In genomic region chr15:83034275-83034977, GRCm38 (mm10) we compare ENCODE assay signal across 8 mouse cellular contexts. TPM values are rescaled to one million over a fixed set of nuclear protein-coding genes. Genes with fewer than 3 reads are reported as not detected.
A peak's percentile ranks its signal among the peaks of the same experiment; 100 is the strongest.
DNase-seq lines count a peak whose midpoint lies in the region; ATAC-seq lines count a peak whose summit lies in the region.

No protein-coding gene starts in this region.

- 7% methylated on average over 17 of the region's 17 CpGs for WGBS in hindbrain, embryonic 10.5 days
- WGBS in limb, embryonic 13.5 days, result 17% methylated on average over 17 of the region's 17 CpGs

- peak overlapping the region; percentile 5 for H3K4me3 ChIP-seq in hindbrain, embryonic 10.5 days
- H3K4me3 ChIP-seq in limb, embryonic 13.5 days, result no peak overlapping the region

- H3K9me3 ChIP-seq in hindbrain, embryonic 10.5 days, result no peaks in the 10 kb centered on the region
- H3K9me3 ChIP-seq in limb, embryonic 13.5 days, result no peaks in the 10 kb centered on the region

- ATAC-seq in limb, embryonic 13.5 days (ENCODE audit: low FRiP score, low read depth), result no peak
- no peak for ATAC-seq in granulocyte monocyte progenitor cell, adult 5-6 weeks (replicated peaks; ENCODE audit: poor library complexity, severe bottlenecking)

- H3K27ac ChIP-seq in hindbrain, embryonic 10.5 days, result peak overlapping the region; percentile 8; the same call in 1 of the 2 replicates
- H3K27ac ChIP-seq in limb, embryonic 13.5 days, result no peak overlapping the region

- H3K4me2 ChIP-seq in limb, embryonic 13.5 days (replicated peaks), result peak overlapping the region; percentile 23; the same call in 1 of the 2 replicates

- peaks cover 53% of the 10 kb centered on the region for H3K4me1 ChIP-seq in hindbrain, embryonic 10.5 days (replicated peaks)
- peaks cover 65% of the 10 kb centered on the region for H3K4me1 ChIP-seq in limb, embryonic 13.5 days

- H3K9ac ChIP-seq in limb, embryonic 13.5 days, result no peak overlapping the region

- H3K36me3 ChIP-seq in hindbrain, embryonic 10.5 days, result no peaks in the 10 kb centered on the region
- no peaks in the 10 kb centered on the region for H3K36me3 ChIP-seq in limb, embryonic 13.5 days

- H3K27me3 ChIP-seq in hindbrain, embryonic 10.5 days (ENCODE audit: insufficient read depth, poor library complexity, severe bottlenecking), result peaks cover 72% of the 10 kb centered on the region
- peaks cover 40% of the 10 kb centered on the region for H3K27me3 ChIP-seq in limb, embryonic 13.5 days

- DNase-seq in kidney, postnatal 4 days, result peak; percentile 26 to 54
- no peak for DNase-seq in kidney, adult 9 months
- DNase-seq in cerebellum, postnatal 25 days, result peak; percentile 66 to 75
- DNase-seq in hindbrain, embryonic 10.5 days (ENCODE audit: low spot score), result peak; percentile 38
- peak; percentile 65 to 74 for DNase-seq in right cerebral cortex, adult 2 months (ENCODE audit: low spot score in 2 of 2)
- DNase-seq in spleen, postnatal 10 days (ENCODE audit: low spot score in 2 of 2), result no peak

RNA-seq across cellular contexts. Expression of gene Nfam1, which starts 1.3 kb away (rescaled TPM):
- polyA plus RNA-seq in hindbrain, embryonic 10.5 days (2016; fragmentation: Nextera tagmentation; extraction: Ambion mirVana), result 2.8 and 3.6 TPM in 2 replicates
- polyA plus RNA-seq in limb, embryonic 13.5 days (2015; fragmentation: Nextera tagmentation; extraction: Ambion mirVana), result 3.4 TPM in 2 replicates
- 60.7 and 62.4 TPM in 2 replicates for total RNA-seq in granulocyte monocyte progenitor cell, adult 5-6 weeks (2014; fragmentation: Nextera tagmentation)
- total RNA-seq in granulocyte monocyte progenitor cell, adult 5-6 weeks (2017), result 45.3 and 52.8 TPM in 2 replicates

RNA-seq across cellular contexts. Expression of gene Tcf20, which starts 46.8 kb away (rescaled TPM):
- polyA plus RNA-seq in hindbrain, embryonic 10.5 days (2016; fragmentation: Nextera tagmentation; extraction: Ambion mirVana), result 6.7 and 6.9 TPM in 2 replicates
- 13.9 and 14.3 TPM in 2 replicates for polyA plus RNA-seq in limb, embryonic 13.5 days (2015; fragmentation: Nextera tagmentation; extraction: Ambion mirVana)
- total RNA-seq in granulocyte monocyte progenitor cell, adult 5-6 weeks (2014; fragmentation: Nextera tagmentation), result 52.2 and 56.9 TPM in 2 replicates
- 76.8 and 81.2 TPM in 2 replicates for total RNA-seq in granulocyte monocyte progenitor cell, adult 5-6 weeks (2017)

RNA-seq across cellular contexts. Expression of gene Serhl, which starts 54.9 kb away (rescaled TPM):
- polyA plus RNA-seq in hindbrain, embryonic 10.5 days (2016; fragmentation: Nextera tagmentation; extraction: Ambion mirVana), result 57.1 and 58.9 TPM in 2 replicates
- polyA plus RNA-seq in limb, embryonic 13.5 days (2015; fragmentation: Nextera tagmentation; extraction: Ambion mirVana), result 58.9 and 59.5 TPM in 2 replicates
- total RNA-seq in granulocyte monocyte progenitor cell, adult 5-6 weeks (2014; fragmentation: Nextera tagmentation), result 48.6 and 66.5 TPM in 2 replicates
- 28.0 and 39.1 TPM in 2 replicates for total RNA-seq in granulocyte monocyte progenitor cell, adult 5-6 weeks (2017)

Comparison
In these comparisons a context has a peak if more than half of its experiments do, and no peak if none do; other contexts are left out.
1. DNase-seq: peak in kidney, postnatal 4 days (2 of 2), cerebellum, postnatal 25 days (2 of 2), hindbrain, embryonic 10.5 days (single experiment) and right cerebral cortex, adult 2 months (2 of 2); none in kidney, adult 9 months (single experiment) and spleen, postnatal 10 days (0 of 2).